Mouse (Mus musculus) large intestine, adult 2 months (tissue): ENCODE results near the gene Hdac4. TPM values are rescaled to one million over a fixed set of nuclear protein-coding genes. Genes with fewer than 3 reads are reported as not detected.
A peak's percentile ranks its signal among the peaks of the same experiment; 100 is the strongest.

Experiments used
- DNase-seq: peaks from one replicate; pipeline ENCODE4 v3.0.0-alpha.2; 2012; ENCODE audit warnings: low read depth, low spot score
- WGBS: fragments of 180-500 bp; shearing (Covaris S2); methylation state at CpG from one replicate; pipeline ENCODE4 v1.1.7; 2018; 5-methylcytosine and 5-hydroxymethylcytosine counted together
- polyA plus RNA-seq: library from polyadenylated mRNA; depleted of rRNA; stranded (reverse); fragments of >200 nt; gene quantifications from 2 replicates; pipeline ENCODE4 v1.2.3, GENCODE M21; 2012

The Hdac4 gene
- polyA plus RNA-seq, 1 experiment = 9.3 TPM

DNA sequence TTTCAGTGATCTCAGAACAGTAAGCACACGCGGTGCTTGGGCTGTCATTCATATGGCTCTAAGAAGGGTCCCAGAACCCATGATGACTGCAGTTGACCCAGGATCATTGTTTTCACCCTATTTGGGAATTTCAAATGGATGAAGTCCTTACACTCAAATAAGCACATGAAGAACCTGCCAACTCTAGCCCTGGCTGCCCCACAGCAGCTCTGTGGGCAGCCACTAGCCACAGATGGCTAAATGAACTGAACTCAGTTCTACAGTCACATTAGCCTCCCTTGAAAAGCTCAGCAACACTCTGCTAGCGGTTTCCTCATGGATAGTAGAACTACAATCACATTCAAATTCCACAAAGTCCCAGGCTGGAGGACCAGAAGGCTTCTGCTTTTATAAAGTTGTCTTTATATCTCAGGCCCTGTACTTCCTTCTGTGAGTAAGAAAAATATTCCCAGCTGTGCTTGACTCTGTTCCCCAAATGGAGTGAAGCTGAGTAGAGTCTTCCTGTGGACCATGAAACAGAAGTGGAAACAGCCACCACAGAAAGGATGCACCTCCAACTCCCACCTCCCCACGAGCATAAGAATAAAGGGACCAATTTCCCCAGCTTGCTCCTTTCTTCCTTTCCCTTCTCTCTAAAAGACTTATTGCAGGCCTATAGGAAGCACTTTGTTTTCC is 88.9 kb downstream of the Hdac4 start:
- DNase-seq = no peak
- WGBS = 86% methylated on average over 4 of the region's 4 CpGs

DNA sequence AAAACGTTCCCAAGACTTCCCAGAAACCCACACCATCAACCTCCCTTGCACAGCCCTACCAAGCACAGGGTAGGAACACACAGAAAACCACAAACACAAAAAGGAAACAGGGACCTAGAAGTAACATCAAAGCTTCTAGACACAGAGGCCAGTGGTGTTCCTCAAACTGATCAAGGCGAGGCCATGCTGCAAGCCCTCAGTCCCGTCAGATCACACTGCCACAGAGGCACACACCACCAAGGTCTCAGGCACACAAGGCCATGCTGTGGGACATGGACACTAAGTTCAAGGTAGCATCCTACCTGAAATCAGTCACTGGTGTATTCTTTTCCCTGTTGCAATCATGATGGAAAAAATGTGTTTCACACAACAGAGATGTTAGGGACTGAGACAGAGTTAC is 90.8 kb downstream of the Hdac4 start:
- 78% methylated on average over 3 of the region's 3 CpGs for WGBS
- DNase-seq = no peak

DNA sequence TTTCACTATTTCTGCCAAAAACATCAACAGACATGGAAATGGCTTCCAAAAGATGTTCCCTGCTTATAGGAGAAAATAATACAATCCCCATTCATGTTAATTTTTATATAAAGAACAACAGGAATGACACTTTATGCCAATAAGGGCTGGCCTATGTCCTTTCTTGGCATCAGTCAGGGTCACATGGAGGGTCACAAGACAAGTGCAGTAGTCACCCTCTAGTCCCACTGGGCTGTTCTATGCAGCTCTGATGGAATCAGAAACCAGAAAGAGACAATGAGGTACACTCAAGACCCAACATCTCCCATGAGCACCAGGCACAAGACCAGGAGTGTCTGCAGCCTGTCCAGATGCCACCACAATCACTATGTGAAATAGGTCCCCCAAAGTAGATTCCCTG is 91.5 kb downstream of the Hdac4 start:
- no peak for DNase-seq

DNA sequence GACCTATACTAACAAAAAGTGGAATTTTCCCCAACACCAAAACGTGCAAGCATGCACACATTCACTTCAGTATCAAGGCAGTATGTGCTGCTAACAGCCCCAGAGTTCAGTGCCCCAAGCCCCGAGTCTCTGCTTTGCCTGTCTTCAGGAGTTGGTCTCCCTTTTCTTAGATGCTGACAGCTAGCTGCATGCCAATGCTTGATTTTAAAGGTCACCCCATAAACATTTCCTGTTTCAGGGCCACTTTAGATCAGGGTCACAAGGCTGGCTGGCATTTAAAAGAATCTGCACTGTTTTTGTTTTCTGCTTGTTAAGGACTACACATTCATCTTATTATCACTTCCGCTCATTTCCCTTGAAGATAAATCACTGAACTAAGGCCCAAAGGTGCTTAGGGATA is 92.1 kb downstream of the Hdac4 start:
- no peak for DNase-seq
- WGBS = 79% methylated on average over 3 of the region's 3 CpGs

DNA sequence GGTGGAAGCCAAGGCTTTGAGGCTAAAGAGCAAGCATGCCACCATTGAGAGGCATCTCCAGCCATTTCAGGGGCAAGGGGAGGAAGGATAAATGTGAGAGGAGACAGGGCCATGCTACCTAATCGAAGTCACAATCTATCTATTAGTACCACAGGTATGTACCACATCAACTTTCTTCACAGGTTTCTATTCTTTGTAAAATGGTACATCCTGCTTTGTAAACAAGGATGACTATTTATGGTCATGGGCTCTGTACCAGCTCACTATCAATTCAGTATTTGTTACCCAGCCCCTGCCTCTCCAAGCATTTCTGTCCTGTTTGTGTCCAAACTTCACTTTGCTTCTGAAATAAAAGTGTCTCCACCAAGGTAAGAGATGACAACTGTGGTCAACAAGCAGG is 92.7 kb downstream of the Hdac4 start:
- DNase-seq = no peak
- 78% methylated on average over 1 of the region's 1 CpGs for WGBS

DNA sequence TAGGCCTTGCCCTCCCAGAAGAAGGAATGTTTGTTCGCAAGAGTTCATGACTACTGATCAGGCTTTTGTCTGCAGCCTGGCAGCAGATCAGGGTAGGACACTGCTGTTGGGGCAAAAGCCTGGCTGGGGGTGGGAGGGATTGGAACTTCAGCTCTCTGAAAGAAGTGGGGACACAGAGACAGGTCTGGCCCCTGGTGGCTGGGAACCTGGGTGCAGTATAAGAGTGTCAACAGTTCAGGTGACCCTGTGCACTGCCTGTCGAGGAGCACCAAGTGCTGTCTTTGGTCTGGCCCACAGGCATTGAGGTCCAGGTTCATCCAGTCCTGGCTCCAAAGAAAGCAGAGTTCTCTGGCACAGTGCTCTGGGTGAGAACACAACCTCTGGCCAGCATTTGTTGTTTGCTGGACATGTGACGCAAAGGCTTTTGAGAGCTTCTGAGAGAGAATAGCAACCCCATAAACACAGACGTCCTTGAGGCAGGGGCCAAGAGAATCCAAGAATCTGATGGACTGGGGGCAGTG is 95.1 kb downstream of the Hdac4 start:
- 54% methylated on average over 4 of the region's 4 CpGs for WGBS
- no peak for DNase-seq

DNA sequence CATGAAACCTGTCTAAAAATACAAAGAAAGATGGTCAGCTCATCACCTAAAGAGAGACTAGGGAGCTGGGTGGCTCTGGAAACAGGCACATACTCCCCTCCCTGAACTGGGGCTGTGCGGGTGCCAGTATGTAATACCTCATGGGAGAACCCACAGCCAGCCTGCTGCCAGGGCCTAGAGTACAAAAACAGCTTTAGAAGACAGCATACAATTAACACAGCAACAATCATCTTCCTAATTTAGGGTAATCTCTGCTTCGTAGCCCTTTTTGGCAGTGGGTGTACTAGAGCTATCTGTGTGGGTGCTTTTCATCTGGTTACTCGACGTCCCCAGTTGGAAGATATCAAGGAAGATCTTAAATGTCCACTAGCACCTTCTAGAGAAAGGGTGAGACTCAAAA is 95.5 kb downstream of the Hdac4 start:
- no peak for DNase-seq
- 74% methylated on average over 4 of the region's 4 CpGs for WGBS

DNA sequence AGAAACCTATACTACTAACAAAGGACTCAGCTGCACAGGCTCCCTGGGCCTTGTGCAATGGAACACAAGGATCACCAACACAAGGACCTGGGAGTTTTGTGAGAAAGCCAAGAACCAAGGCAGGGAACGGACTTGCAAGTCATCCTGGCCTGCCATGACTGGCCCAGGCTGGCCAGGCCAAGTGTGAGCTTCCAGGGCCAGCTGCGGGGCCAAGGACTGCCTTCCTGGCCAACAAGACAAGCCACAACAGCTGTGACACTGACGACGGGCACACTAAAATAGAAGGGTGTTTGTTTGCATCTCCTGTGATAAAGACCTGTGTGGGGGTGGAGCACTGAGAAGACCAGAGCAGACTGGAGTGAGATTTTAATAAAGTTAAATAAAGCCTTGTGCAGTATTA is 96.0 kb downstream of the Hdac4 start:
- DNase-seq = no peak
- 21% methylated on average over 4 of the region's 4 CpGs for WGBS

DNA sequence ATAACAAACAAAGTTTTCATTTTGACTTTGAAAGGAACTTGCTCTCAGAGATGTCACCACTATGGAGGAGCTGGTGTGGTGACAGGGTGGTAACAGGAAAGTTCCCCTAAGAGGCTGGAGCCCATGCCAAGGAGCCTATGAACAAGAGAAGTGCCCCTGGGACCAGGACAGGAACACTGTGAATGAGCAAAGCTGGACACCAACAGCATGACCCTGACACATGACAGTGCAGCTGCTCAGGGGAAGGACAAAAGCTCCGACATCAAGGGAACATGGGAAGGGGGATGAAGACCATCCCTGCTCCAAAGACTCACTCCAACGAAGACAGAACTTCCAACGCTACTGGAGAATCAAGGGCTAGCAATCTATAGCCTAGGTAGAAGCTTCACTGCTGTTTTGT is 97.0 kb downstream of the Hdac4 start:
- 87% methylated on average over 3 of the region's 3 CpGs for WGBS

DNA sequence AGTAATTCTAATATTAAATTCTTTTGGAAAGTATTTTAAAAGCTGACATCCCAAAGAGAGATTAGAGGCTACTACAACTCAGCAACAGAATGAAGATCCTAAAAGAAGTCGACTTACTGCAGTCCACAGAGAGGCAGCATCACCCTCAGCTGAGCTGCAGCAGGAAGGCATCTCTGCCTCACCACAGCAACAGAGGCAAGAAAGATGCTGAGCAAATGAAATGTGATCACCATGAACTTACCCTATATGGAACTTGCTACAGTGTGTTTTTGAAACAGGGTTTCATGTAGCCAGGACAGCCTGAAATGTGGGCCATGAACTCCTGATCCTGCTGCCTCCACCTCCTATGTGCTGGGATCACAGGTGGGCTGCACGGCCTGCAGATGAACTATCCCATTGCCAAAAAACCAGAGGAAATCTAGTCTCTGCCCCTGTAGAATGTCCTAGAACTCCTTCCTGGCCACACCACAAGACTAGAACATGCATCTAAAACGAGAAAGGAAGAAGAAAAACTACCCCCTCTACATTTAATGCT is 98.4 kb downstream of the Hdac4 start:
- no peak for DNase-seq
- 70% methylated on average over 3 of the region's 3 CpGs for WGBS

More for the DNA sequence above, 97.0 kb downstream of the Hdac4 start:
- DNase-seq = no peak

DNA sequence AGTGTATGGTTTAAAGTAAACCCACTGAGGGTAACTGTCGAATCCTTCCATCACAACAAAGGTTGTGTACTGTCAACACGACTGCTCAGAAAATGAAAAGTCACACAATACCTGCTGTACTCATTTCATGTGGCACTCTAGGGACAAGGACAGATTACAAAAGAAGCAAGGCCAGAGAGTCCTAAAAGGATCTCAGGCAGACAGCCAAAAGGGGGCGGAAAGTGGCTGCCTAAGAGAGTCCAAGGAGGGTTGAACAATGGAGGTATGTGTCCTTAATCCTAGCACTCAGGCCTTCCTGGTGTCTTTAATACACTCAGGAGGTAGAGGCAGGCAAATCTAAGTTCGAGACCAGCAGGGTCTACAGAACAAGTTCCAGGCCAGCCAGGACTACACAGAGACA is 103.2 kb downstream of the Hdac4 start:
- 92% methylated on average over 4 of the region's 4 CpGs for WGBS
- no peak for DNase-seq

DNA sequence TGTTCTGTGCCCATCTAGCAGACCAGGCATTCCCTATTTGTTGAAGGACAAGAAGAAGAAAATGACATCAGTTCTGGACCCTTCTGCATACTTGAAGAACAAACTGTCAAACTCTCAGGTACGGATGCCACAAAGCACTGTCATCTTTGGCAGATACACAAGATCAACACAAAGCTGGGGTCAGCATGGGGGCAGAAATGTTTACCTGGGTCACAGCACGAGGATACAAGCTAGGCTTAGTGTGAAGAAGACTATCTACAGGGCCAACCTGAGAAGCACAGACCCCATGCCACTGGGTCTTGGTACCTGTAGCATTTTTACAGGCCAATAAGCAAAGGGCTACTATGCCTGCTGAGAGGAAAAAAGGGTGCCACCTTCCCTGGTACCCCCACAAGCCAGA is 107.7 kb downstream of the Hdac4 start:
- DNase-seq = no peak
- 25% methylated on average over 2 of the region's 2 CpGs for WGBS

DNA sequence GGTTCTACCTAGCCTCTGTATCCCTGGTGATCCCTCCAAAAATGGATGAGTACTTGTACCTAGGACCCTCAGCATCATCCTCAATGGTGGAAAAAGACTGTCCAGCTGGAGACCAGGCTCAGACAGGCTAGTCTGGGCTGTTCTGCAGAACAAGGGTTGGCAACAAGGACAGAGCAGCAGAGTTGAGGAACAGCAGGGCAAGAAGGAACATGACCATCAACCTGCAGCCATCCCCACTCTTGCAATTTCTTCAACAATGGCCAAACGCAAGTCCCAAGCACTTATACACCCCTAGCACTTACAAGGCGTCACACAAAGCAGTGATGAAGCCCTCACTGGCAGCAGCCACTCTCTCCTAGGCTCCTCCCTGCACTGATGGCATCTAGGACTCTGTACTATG is 108.2 kb downstream of the Hdac4 start:
- 75% methylated on average over 2 of the region's 2 CpGs for WGBS
- DNase-seq = no peak

DNA sequence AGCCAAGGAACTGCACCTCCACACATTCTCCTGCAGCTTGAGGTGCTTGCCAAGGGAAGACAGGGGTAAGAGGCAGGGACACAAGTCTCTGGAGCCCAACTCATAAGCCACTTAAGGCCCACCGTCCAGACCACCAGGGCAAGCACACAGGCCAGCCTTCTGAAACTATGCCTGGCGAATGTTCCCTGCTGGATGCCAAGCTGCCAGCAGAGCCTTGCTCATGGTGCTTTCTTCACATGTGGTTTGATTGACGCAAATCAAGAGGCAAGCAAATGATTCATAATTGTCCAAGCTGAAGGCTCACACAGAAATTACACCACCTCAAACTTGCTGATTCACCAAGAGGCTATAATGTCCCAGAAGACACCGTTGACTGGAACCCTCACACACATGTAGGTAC is 108.7 kb downstream of the Hdac4 start:
- WGBS = 79% methylated on average over 4 of the region's 4 CpGs

DNA sequence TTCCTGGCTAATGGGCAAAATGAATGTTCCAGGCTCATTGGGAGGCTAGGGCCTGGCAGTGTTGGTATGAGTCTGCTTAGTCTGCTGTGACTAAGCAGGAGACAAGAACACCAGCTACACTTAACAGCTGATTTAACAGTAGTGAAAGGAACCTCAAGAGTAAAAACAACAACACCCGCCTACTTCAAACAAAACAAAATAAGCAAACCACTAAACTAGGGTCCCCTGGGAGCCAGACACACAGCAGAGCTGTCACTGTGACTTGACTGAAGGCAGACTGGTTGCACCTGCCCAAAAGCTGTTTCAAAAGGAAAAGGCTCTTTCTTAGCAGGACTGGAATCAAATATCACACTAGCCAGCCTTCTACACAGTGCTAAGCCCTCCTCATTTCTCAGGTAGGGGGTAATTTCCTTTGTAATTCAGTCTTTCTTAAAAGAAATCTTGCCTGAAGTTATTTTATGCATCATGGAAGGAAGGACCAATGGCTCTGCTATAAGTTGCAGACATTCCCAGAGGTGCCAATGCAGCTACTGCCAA is 109.2 kb downstream of the Hdac4 start:
- 77% methylated on average over 1 of the region's 1 CpGs for WGBS
- no peak for DNase-seq

More for the DNA sequence above, 108.7 kb downstream of the Hdac4 start:
- no peak for DNase-seq

DNA sequence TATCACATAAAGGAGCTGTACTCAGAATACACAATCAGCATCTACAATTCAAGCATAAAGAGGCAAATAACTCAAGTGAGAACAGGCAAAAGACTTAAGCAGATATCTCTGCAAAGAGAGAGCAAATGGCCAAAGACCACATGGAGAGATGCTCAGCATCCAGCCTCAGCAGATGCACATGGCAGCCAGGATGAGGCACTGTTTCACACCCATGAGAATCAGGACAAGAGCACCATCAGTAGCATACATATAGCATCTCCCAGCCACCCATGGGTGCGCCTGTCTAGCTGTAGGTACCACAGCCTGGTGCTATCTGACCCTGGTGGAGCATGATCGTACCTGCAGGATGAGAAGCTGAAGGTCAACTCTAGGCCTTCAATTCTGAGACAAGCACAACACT is 110.8 kb downstream of the Hdac4 start:
- WGBS = 89% methylated on average over 2 of the region's 2 CpGs
- no peak for DNase-seq

DNA sequence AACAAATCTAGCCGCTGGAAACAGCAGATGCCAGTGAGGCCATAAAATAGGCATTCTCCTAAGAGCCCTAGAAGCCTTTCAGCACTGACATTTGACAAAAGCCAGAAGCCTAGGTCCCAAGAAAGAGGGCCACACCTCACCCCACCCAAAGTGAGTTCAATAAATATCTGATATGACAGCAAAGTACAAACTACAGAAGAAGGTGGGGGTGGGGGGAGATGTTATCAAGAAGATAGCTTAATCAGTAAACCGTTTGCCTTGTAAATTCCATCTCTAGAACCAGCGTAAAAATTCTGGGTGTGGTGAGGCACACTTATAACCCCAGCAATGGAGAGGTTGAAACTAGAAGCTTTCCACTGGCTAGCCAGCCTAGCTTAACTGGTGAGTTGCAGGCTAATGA is 111.5 kb downstream of the Hdac4 start:
- peak; percentile 59 for DNase-seq
- WGBS = 18% methylated on average over 3 of the region's 3 CpGs

DNA sequence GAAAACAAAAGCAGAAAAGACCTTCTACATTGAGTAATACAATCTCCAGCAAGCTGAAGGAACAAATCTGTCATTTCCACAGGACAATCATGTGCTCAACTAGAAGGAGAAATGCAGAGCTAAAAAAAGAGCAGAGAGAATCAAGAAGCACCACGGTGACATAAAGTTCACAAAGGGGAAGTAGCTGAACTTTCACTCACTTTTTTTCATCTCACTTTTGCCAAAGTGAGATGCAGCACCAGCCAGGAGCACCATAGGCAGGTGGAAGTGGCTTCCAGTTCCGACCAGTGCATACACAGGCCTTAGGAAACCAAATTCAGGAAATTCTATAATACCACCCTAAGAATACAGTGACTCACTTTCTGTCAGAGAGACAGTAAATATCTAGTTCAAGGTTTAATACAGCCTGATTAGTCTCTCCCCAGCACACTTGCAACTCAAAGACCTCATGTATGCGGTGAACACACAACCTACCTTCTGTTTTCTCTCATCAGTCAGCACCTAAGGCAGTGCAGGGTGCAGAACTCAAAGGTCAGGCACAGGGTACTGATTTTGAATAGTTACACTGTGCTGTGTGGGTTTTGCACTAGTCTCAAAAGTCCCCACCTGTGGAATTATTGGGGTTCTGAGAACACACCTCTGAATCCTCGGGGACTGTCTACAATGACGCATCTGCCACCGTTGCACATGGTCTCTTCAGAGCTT is 112.5 kb downstream of the Hdac4 start:
- DNase-seq = no peak
- WGBS = 29% methylated on average over 6 of the region's 6 CpGs

DNA sequence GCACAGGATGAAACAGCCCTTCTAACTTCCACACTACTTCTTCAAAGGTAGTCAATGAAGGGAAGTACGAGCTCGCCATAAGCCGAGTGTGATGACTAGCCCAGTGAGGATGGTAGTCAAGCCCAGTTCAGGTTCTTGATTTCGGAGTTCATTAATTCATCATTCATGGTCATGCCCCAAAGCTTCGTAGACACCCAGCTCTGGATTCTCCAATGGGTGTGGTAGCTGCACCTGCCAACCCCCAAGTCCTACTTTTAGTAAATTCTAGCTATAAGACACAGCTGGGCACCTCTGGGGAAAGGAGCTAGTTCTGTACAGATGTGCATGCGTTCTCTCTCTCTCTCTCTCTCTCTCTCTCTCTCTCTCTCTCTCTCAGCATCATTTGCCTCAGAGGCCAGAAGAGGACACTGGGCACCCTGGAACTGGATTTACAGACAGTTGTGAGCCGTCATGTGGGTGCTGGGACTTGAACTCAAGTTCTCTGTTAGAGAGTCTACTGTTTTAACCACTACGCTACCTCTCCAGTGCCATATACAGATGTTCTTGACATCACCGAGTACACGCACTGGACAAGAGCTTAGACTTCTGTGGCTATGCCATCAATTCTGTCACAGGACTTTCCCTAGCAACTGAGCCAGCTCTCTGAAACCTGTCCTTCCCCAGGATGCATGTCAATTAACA is 113.2 kb downstream of the Hdac4 start:
- WGBS = 83% methylated on average over 10 of the region's 10 CpGs

DNA sequence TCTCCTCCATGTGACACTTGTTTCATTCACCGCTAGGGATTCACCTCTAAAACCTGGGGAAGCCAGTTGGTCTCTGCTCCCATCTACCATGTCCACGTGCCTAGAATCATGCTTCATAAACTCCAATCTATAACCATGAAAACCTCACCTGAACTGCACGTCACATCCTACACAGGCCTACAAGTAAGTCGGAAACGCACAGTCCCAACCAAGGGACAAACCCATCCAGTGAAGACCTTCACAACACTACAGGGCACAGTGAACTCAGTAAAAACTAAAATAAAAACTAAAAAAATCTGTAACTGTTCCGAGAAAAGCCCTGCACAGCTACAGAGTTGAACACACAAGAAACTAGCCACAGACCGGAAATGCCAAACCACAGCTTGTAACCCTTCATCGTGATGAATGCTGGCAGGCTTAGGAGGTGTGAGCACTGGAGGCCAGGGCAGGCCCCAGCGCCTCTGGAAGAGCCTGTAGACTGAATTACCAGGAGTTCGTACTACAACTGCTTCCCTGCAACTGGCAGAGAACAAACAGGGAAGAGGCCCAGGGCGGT is 115.4 kb downstream of the Hdac4 start:
- DNase-seq = no peak
- WGBS = 70% methylated on average over 11 of the region's 11 CpGs

More for the DNA sequence above, 113.2 kb downstream of the Hdac4 start:
- DNase-seq = no peak
